Mouse (Mus musculus): ENCODE data around the gene Mtfmt.

Mtfmt gene

DNA sequence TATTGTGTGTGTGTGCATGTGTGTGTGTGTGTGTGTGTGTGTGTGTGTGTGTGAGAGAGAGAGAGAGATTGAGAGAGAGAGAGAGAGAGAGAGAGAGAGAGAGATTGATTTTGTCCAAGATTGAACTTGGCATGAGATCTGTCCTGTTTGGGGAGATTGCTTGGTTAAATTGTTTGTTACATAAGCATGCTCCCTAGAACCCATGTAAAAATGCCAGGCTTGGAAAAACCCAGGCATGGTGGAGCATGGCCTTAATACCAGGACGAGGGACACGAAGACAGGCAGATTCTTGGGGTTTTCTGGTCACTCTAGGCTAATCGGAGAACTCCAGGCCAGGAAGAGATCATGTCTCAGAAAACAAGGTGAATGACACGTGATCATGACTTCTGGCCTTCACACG lies 7.6 kb upstream of the Mtfmt start:
- no peak for DNase-seq

DNA sequence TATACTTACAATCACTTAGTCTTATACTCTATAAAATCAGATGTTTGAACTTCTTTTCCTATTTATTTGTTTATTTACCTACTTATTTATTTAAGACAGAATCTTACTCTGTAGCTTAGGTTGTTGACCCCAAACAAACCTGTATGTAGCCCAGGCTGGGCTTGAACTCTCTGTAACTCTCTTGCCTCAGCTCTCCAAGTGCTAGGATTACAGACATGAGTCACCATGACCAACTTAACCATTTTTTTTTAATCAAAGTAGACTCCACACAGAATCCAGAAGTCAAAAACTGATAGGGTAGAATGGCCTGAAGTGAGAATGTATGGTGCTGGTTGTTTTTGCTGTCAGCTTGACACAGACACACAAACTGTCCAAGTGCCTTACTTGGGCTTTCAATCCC lies 5.2 kb upstream of the Mtfmt start:
- no peak for DNase-seq

GRCm38 (mm10) chr9:65430921-65431320 lies 4.7 kb upstream of the Mtfmt start:
- no peak for DNase-seq

- peak; percentile 71 to 90 for DNase-seq
Observed at GRCm38 (mm10) chr9:65432236-65432635, 3.3 kb upstream of the Mtfmt start.

- DNase-seq: peak; percentile 58 to 70
Observed at GRCm38 (mm10) chr9:65434140-65434539, 1.4 kb upstream of the Mtfmt start.

DNA sequence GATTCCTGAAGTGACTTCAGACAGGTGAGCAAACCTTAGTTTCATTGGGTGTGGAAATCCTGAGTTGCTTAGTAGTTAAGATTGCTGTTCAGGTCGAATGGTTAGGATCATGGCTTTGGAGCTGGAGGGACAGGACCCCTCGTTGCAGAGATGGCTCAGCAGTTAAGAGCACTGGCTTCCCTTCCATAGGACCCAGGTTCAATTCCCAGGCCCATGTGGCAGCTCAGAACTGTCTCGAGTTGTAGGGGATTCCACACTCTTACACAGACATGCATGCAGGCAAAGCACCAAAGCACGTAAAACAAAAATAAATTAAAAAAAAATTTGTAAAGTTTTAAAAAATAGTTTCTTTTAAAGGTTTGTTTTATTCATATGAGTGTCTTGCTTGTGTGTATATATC lies 371 bp upstream of the Mtfmt start:
- DNase-seq: no peak

- no peak for DNase-seq
Observed at GRCm38 (mm10) chr9:65444692-65445091, 9.1 kb downstream of the Mtfmt start.

DNA sequence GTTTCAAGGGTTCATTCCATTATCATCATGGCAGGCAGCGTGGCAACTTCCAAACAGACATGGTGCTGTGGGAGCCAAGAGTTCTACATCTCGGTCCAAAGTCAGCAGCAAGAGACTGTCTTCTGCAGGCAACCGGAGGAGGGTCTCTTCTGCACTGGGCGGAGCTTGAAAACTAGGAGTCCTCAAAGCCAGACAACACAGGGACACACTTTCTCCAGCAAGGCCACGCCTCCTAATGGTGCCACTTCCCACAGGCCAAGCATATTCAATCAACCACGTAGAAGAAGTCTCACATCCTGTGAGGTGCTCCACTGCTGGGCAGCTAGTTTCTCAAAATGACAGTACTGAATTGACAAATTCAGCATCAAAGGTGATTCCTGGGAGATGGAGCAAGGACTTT lies 12.4 kb downstream of the Mtfmt start:
- DNase-seq: no peak

GRCm38 (mm10) chr9:65458975-65459374 lies 23.4 kb downstream of the Mtfmt start:
- no peak for DNase-seq

- no peak for DNase-seq
Observed at GRCm38 (mm10) chr9:65460198-65460597, 24.6 kb downstream of the Mtfmt start.

DNA sequence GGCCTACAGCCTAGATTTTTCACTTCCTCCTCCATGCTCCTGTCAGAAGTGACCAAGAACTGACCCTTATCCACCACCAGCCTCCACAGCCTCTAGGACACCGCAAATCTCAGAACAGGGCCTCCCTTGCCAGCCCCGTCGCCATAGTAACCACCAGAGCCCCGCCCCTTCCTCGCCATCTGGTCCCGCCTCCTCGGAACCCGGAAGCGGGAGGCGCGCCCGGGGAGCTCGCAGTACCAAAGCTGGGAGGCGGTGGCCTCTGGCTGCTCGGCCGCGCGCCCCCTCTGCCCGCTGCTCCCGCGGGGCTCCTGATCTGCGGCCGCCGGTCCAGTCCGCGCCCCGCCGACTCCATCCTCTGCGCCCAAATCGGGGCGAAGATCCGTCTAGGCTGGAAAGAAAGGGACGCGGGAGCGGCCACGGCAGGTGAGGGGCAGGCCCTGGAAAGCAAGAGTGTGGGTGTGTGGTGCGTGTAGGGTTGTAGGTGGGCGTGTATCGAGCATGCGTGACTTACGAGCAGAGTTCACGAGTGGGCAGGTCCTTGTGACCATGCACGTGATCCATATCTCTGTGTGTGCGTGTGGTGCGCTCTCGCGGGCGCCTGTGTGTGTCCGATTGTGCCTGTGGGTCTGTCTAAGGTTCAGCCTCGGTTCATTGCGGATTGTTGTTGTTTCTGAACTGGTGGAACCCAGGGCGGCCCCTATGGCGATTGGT lies 25.3 kb downstream of the Mtfmt start, which contains the start of gene Spg21:
Gene Spg21, plus strand, starts transcription at position 216 of the 711 bp plus-strand sequence.
- peak; percentile 97 to 99 for DNase-seq

- peak in 1 of 2 experiments; percentile 15 for DNase-seq
Observed at GRCm38 (mm10) chr9:65462544-65462943, 27.0 kb downstream of the Mtfmt start.

DNA sequence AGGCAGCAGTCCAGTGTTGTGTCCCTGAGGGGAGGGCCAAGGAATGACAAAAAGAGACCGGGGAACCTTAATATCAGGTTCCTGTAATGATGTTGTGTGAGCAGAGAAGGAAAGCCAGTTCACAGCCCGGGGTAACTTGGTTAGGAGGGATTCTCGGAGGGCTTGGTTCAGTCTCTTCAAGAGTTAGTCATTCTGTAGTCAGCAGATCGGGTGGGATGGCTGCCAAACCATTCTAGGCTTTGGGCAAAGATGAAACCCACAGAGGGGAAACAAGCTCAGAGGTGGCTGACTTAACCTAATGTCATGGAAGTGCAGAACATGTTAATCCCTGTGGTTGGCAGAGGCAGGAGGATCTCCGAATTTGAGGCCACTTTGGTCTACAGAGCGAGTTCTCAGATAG lies 28.6 kb downstream of the Mtfmt start:
- no peak for DNase-seq

GRCm38 (mm10) chr9:65465241-65465640 lies 29.7 kb downstream of the Mtfmt start:
- DNase-seq: no peak

DNA sequence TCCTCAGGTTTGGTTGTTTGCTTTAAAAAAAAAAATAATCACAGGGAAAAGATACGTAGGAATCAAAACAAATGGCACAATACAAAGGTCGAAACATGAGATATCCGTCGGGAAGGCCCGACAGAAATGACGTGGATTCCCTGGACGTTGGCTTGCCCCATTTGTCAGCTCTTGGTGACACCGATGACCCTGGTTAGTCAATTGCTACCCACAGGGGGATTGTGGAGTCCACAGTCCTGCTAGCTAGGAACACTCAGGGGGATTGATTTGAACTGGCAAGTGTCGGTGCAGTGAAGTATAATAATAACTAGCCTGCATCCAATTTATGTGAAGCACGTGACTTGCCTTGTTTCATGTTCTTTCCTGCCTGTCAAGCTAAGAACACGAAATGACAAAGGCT lies 32.1 kb downstream of the Mtfmt start:
- DNase-seq: no peak

GRCm38 (mm10) chr9:65472769-65473168 lies 37.2 kb downstream of the Mtfmt start:
- DNase-seq: no peak

GRCm38 (mm10) chr9:65479158-65479557 lies 43.6 kb downstream of the Mtfmt start:
- no peak for DNase-seq

- no peak for DNase-seq
Observed at GRCm38 (mm10) chr9:65480071-65480470, 44.5 kb downstream of the Mtfmt start.

GRCm38 (mm10) chr9:65491476-65491875 lies 55.9 kb downstream of the Mtfmt start:
- DNase-seq: no peak

DNA sequence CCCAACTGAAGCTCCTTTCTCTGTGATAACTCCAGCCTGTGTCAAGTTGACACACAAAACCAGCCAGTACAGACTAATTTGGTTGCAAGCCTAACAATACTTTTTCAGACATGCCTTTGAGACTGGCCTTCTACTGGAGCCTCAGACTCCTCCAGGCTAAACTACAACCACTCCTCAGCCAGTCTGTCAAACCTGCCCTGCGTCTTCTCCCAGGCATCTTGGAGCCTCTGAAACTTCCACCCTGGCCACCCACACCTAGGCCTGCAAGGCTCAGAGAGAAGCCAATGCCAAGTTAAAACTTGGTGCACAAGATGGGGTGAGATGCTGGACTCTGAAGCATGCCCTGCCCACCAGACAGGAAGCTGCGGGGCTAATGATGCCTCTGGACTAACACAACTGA lies 56.8 kb downstream of the Mtfmt start:
- DNase-seq: no peak

DNA sequence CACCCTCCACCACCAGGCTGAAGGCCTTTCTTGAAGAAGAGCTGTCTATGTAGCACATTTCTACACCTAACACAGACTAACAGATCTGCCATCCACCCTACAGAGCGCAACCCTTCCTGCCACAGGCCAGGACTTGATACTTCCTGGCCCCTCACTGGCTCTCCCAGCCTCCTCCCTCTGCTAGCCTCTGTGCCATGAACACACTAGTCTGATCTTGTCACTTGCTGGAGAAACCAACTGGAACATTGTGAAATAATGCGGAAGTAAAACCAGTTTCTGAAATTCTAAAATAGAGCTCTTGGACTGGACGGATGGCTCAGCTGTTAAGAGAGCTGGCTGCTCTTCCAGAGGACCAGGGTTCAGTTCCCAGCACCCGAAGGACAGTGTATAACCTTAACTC lies 57.3 kb downstream of the Mtfmt start:
- DNase-seq: no peak

DNA sequence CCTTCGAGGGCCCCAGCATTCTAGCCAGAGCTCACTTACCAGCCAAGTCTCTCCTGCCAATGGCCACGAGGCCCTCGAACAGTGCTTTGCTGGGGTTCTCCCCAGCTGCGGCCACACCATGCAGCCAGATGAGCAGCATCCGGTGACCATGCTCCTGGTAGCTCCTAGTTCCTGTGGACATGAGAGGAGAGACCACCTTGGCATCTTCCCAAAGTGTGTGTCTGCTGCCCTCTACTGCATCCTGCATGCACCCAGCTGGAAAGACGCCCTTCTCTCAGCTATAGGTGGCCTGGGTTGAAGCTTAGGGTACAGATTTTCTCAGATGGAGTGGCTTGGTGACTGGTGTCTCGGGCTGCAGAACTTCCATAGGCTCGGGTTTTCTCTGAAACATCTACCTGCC lies 66.6 kb downstream of the Mtfmt start:
- DNase-seq: peak; percentile 36 to 50

All from lung, postnatal 4 days (tissue).